Mouse (Mus musculus): ENCODE measurements around the gene Apod.
"Not testable (repeated sequence)": the region's sequence is repeated elsewhere in the genome, so short reads cannot be mapped to it uniquely, and the experiment has no call there.

Gene Apod

DNA sequence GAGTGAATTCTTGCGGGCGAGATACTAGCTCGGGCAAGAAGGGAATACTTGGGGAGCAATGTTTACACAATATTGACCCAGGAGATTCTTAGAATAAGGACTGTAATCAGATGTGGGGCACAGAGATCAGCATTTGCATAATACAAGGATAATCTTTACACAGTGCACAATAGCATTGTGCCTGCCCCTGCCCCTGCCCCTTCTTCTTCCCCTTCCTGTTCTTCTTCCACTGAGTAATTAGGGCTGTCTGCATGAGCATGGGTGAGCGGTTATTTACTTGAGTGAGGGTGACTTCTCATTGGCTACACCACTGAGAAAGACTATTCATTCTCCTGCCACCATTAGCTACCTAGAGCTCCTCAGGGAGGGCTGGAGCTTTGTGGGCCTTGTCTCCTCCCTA is 6.9 kb upstream of the Apod start:
- no peak for DNase-seq (ENCODE audit: low read depth in 2 of 2, low spot score in 2 of 2)

DNA sequence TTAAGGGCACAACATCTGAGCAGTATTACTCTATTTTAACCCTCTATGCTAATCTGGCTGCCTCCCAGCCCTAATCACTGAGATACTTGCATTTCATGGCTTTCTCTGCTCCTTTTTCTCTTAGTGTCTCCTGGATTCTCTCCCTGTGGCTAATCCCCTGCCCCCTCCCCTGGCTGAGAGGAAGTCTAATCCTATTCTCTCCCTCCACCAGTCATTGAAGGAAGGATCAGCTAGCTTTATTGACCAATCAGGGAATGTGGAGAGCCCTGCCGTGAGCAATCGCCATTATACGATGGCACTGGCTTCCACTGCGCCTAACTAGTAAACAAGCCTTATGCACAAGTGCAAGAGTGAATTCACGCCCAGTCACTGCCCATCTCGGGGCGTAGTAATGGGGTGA is 6.3 kb upstream of the Apod start:
- no peak for DNase-seq (ENCODE audit: low read depth in 2 of 2, low spot score in 2 of 2)

DNA sequence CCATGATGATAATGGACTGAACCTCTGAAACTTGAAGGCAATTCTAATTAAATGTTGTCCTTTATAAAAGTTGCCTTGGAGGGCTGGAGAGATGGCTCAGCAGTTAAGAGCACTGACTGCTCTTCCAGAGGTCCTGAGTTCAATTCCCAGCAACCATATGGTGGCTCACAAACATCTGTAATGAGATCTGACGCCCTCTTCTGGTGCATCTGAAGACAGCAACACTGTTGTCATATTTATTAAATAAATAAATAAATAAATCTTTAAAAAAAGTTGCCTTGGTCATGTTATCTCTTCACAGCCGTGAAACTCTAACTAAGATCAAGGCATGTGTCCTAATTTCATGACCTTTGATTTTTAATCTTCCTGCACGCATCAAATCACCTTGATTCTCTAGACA is 5.1 kb upstream of the Apod start:
- not testable (repeated sequence) for DNase-seq (ENCODE audit: low read depth in 2 of 2, low spot score in 2 of 2)

DNA sequence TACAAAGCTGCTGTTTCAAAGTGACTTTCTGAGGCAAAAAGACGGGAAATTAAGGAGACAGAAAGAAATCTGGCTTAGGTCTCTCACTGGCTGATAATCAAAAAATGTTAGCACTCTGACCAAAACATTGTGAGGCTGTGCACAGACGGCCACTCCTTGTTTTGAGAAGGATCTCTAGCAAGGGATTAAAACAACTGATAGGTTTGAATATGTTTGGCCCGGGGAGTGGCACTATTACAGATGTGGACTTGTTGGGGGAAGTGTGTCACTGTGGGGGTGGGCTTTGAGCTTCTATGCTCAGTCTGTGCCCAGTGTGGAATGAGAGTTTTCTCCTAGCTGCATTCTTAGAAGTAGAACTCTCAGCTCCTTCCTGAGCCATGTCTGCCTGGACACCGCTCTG is 4.7 kb upstream of the Apod start:
- DNase-seq (ENCODE audit: low read depth in 2 of 2, low spot score in 2 of 2) = no peak

DNA sequence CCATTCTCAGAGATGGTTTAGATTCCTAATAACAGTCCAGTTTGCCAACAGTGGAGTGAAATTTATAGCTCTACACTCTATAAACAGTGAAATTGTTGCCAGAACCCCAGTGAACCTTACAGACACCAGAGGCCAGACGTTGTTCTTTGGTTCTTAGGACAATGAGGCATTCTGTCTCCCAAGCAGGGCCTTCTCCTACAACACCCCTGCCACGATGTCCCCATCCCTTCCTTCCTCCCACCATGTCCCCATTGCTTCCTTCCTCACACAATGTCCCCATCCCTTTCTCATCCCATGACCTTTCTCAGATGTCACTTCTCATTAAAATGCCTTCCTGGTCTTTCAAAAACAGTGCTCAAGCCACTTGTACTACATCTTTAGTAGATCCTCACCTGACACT is 3.8 kb upstream of the Apod start:
- no peak for DNase-seq (ENCODE audit: low read depth in 2 of 2, low spot score in 2 of 2)

DNA sequence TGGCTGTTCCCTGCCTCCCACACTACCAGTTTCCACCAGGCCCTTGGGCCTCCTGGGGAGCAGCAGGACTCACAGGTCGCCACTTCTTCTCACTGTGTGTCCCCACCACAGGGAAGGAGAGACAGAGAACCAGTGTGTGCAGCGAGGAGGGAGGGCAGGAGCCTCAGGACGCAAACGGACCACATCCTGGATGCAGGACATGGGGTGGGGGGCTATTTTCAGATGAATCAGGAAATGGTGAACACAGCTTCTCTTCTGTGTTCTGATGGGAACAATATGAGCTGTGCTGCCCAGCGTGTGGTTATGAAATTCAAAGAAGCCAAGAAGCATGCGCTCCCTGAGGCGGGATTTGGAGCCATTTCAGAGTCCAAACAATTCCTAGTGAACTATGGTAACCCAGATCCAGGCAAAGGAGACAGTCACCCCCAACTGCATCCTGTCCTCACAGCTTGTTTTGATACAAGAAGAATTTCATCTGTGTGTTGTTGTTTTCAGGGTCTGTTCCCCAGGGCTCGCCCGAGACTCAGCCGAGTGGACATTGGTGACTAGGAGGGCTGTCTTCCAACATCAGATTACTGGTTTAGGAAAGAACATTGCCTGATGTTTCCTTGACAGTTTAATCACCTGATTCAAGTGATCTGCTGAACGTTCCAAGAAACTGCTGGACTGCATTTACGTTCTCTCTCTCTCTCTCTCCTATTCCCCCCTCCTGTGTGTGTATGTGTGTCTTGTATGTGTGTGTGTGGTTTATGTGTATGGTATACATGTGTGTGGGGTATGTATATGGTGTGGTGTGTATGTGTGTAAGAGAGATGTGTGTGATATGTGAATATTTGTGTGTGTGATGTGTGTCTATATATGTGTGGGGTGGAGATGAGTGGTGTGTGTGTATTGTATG is 1.9 kb upstream of the Apod start:
- not testable (repeated sequence) for DNase-seq (ENCODE audit: low read depth in 2 of 2, low spot score in 2 of 2)

DNA sequence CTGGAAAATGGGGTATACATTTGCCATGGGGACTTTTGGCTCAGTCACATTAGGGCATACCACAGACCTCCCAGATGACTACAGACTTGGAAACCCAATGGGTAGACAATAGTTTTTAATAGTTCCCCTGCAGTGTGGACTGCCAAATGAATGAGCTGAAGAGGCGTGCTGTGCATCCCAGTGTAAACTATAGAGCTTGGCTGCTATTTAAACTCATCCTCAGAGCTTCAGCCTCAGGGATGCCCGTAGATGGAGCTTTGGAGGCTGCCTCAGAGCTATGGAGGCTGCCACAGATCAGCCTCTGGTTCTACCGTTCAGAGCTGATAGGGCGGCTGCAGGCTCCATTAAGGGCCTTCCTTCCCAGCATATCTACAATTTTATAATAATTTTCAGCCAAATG is 686 bp upstream of the Apod start:
- no peak for DNase-seq (ENCODE audit: low read depth in 2 of 2, low spot score in 2 of 2)

DNA sequence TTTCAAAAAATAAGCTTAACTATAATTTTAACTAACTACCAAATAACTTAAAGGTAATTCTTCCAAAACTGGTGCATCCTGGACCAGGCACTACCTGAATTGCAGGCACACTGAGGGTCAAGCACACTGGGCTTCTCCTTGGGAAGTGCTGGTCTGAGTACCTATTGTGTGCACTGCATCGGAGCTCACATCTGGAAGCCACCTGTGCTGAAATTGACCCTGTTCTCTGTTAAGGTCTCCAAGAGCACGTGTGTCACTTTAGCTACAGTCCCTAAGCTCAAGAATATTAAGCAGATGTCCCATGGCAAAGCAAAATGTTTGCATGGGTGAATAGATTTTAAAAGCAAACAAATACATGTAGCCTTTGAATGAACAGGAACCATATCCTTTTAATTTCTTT is 997 bp downstream of the Apod start:
- DNase-seq (ENCODE audit: low read depth in 2 of 2, low spot score in 2 of 2) = no peak

DNA sequence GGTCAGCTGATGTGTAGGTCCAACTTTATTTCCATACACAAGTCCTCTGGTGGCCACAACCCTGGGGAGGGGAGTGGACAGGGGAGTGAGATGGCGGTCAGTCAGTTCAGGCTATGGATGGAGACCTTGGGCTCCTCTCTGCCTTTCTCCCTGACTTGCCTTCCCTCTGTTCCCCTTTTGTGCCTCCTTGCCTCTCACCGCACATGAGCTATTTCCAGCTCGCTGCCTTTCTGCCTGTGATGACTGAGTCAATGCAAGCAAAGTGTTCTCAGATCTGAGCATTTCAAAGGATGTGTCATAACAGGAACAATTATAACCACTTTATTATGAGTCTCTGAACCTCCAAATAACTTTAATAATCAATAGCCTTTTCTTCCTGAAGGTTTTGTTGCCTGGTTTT is 2.3 kb downstream of the Apod start:
- no peak for DNase-seq (ENCODE audit: low read depth in 2 of 2, low spot score in 2 of 2)

DNA sequence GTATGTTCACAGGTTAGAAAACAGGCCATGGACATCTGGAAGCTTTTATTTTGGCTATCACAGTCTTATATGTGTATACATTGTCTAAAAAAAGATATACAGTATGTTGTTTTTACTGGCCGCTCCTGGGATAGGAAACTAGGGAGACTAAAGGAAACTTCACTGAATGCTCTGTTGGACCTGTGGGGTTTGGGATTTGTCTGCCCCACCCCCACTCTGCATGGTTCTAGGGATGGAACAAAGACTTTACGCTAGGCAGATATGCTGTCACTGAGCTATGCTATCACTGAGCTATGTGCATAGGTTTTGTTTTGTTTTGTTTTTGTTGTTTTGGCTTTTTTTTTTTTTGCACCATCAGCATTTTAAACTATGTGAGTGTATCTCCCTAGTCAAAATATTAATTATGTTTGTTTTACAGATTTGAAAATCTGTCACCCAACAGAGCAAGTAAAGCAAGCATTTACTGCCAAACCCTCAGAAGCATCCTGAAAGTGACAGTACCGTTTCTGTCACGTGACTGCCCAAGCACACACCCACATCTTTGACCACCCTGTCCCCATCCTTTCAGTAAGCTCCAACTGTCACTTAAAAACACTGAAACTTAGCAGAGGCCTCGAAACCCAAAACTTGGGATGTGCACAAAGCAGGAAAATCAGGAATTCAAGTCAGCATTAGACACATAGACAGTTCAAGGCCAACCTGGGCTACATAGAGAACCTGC is 9.2 kb downstream of the Apod start:
- DNase-seq (ENCODE audit: low read depth in 2 of 2, low spot score in 2 of 2) = no peak

DNA sequence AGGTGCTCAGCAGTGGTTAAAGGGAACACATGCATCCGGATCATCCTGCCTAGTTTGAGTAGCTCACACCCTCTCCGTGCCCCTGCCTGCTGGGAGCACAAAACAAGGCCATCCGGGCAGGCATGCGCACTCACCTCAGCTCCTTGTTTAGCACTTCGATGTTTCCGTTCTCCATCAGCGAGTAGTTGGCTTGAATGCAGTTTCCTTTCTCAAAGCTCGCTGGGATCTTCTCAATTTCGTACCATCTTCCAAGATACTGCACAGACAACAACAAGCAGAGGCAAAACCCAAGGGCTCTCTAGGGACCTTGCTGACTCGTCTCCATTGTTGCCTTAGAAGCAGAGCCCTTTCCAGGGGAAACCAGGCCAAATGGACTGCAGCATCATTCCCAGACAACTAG is 11.3 kb downstream of the Apod start:
- DNase-seq (ENCODE audit: low read depth in 2 of 2, low spot score in 2 of 2) = no peak

DNA sequence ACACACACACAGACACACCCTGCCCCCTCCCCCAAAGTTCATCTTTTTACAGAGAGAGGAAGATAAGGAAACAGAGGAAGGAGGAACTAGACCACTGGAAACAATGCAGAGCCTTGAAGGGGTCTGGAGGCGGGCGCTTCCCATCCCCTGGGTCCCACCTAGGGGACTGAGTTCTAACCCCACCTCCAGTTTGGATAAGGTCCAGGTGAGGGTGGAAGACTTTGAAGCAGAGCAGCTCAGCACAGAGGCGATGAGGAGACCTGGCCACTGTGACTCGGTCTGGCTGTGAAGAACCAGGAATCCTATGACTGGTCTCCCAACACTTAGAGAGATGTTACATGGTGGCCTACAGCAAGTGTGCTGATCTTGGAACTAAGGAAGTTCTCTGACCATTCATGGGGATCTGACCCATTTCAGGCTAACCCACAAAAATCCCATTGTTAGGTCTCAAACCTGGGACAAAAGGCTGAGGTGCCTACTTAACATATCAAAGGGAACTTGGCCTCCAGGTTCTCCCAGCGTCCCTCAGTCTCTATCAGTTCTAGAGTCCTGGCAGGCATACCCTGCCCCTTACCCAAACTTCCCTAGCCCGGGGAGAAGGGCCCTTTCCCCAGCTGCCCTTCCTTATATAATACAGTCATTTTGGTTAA is 13.6 kb downstream of the Apod start:
- DNase-seq (ENCODE audit: low read depth in 2 of 2, low spot score in 2 of 2) = no peak

DNA sequence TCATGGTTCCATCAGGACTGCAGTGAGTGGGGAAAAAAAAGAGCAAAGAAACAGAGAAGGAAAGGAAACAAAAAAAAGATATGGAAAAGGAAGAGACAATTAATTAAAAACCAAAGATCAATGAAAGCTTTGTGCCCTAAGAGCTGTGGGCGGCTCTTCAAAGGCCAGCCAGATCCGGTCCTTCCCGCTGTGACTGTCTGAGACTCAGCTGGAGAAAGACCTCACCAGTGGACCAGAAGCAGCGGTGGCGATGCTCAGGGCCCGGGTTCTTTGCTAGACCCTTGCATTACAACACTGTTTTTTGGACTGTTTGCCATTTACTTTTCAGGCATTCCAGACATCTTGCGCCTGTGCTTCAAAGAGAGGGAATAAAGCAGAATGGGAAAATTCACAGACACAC is 14.1 kb downstream of the Apod start:
- DNase-seq (ENCODE audit: low read depth in 2 of 2, low spot score in 2 of 2) = no peak

DNA sequence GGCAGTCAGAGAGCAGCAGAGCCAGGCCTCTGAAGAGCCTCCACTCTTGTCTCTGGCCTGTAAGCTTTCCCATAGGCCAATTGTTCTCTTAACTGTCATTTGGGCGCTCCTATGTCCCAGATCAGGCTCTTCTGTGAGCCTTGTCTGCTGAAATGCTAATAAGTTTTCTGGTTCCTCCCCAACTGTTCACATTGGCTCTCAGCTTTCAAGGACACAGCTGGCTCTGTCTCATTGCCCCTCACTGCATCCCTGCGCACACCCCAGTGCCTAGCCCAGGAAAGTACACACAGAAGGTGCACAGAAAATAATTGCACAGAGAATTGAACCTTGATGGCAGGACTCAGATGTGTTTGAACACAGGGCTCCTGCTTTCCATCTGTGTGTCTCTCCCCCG is 14.7 kb downstream of the Apod start:
- no peak for DNase-seq (ENCODE audit: low read depth in 2 of 2, low spot score in 2 of 2)

DNA sequence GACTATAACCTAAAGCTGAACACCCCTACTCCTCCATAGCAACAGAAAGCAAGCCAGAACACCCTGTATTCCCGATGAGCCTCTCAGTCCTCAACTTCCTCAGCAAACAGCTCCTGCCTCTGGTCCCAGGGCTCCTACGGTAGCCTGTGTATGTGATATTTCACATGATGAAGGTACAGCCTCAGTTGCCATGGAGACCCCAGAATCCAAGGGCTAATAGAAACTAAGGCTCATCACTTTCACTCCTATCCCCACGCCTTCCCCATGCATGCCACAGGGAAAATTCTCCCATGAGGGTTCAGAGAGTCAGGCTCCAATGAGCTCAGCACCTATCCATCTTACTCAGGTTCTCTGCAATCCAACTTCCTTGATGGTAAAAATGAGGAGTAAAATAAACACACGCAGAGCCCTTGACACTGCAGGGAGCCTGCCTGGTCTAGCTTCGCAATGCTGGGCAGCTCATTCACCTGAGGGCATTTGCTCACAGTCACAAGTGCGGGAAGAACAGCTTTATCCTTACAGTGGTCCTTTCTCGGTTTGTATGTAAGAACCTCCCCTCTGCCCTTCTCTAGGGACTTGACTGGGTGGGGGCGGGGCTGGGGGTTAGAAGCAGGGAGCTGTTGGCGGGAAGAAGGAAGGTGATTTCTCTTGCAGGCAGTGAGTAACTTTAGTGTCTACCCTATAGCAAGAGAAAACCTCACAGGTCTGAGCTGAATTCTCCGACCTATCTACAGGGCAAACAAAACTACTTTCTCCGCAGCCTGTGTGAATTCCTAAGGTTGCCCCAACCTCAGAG is 15.2 kb downstream of the Apod start:
- DNase-seq (ENCODE audit: low read depth in 2 of 2, low spot score in 2 of 2) = no peak

DNA sequence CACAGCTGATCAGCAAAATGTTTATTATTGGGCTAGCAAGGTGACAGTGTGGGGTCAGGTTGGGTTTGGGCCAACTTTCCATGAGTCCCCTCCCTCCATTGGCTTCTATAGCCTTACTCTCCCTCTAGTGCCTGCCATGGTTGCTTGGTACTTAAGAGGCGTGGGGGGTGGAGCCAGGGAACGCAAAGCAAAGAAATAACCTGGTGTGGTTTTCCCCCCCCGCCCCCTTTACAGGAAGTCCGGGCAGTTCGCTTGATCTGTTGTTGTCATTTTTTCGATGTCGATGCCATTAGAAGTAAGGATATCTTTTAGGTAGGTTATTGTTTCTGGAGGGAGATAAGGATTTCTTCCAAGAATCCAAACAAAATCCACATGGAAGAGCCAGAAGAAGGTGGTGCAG is 17.5 kb downstream of the Apod start:
- peak in 1 of 2 experiments; percentile 21 for DNase-seq (ENCODE audit: low read depth in 2 of 2, low spot score in 2 of 2)

DNA sequence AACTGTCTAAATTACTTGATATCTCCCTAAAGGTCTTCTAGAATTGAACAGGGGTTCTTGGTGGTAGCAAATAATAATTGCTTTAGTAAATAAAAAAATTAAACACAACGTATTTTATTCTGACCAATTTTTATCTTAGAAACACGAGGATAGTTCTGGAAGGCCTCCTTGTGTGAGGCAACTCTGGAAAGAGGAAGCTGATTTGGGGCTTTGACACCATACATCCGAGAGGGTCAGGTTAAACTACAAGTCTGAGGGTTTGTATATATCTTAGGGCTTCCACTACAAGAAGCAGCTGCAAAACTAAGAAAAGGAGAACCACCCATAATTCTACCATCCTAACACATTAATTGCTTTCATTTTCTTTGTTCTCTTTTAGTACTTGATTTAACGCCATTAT is 20.8 kb downstream of the Apod start:
- DNase-seq (ENCODE audit: low read depth in 2 of 2, low spot score in 2 of 2) = no peak

DNA sequence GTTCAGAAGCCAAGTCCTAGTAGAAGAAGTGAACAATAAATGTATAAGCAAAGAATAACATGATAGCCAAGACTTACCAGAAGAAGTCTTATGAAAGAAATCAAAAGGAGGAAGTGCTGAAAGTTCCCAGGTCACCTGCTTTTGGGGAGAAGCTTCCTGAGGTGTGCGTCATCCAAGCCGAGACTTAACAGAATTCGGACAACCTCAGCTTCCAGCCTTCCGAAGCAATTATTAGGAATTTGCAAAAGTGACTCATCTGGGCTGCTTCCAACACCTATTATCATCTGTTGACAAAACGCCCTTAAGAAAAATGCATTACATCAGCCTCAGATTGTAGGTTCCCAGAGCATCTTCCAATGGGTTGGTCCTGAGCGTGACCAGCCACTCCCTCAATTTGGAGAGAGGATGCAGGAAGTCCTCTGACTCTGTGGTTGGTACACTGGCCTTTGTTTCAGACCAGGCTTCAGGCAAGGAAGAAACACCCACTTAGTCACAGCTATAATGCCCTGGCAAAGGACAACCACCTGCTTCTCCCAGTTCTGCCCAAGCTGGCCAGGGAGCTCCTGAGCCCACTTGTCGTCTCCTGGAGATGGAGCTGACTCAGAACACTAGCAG is 23.8 kb downstream of the Apod start:
- DNase-seq (ENCODE audit: low read depth in 2 of 2, low spot score in 2 of 2) = no peak

DNA sequence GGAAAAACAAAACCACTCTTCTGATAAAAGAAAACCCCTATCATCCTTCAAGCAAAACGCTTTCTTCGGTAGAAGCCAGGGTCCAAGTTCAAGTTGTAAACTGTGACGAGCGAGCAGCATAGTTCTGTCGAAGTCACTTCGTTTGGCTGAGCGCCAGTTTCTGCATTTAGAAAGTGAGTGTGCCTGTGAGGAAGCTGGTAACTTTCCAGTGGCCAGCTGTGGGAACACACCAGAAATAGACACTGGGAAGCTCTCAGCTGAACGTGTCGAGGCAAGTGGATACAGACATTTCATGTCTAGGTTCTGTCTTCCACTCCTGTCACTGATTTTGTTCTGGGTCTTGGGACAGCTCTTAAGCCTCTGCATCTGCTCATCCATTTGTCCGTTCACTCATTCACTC is 24.3 kb downstream of the Apod start:
- DNase-seq (ENCODE audit: low read depth in 2 of 2, low spot score in 2 of 2) = no peak

DNA sequence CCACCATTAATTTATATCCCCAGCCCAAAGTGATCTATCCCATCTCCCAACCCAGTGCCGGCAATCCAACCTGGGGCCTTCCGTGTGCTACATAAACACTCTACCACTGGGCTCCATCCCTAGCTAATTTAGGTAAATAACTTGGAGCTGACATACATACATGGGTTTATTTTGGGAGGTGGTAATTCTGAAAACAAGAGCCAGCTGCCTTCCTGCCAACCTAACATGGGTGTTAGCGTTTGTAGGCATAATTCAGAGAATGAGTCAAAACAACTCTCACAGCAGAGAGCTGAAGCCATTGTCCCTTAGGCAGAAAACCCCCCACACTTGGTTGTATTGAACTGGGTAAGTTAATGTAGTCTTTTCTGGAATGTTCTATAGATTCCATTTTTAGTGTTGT is 26.9 kb downstream of the Apod start:
- no peak for DNase-seq (ENCODE audit: low read depth in 2 of 2, low spot score in 2 of 2)

Data from CD8-positive naive resting alpha-beta T cell, adult 2 months (primary cell).